Mouse (Mus musculus) cerebral cortex, adult 2 months (tissue): Measurements from ENCODE around the gene C130050O18Rik.

Experiments
- WGBS: fragments of 180-500 bp; shearing (Covaris S2); methylation state at CpG from one replicate; pipeline ENCODE4 v1.1.7; 2018; 5-methylcytosine and 5-hydroxymethylcytosine counted together

Gene C130050O18Rik

GRCm38 (mm10) chr5:139379771-139380384, 25.2 kb upstream of the C130050O18Rik start:
- 19% methylated on average over 8 of the region's 8 CpGs for WGBS

DNA sequence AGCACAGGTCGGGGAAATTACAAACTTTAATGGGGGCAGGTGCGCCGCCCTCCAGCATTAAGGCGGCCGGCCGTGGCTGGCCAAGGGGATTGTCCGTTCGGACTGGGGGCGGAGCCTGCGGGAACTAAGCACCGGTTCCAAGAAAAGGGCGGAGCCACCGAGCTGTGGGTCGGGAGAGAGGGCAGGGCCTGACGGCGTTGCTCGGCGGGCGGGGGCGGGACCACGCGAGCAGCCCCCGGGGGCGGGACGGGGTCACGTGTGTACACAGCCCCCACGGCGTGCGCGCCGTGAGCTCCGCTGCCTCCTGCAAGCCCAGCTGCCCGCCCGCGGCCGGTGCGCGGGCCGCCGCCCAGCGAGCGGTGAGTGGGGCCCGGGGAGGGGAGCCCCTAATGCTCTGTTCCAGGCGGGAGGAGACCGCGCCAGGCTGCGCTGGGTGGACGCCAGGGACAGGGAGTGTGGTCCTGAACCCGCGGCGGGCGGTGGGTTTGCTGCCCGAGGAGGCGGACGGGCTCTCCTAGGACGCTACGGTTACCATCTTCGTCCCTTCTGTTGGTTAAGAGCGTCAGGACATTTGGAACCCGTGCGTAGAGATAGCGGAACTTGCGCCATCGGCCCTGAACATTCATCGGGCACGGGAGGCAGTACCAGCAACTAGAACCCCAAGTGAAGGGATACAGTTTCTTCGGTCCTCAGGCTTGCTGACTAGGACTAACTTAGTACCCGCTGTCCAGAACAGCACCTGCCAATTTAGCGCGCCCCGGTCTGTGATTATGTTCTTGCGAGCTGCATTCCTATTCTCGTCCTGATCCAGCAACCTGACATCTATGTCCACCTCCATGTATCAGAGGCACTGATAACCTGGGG, 24.5 kb upstream of the C130050O18Rik start:
- WGBS: 2% methylated on average over 73 of the region's 73 CpGs

GRCm38 (mm10) chr5:139381586-139382513, 23.2 kb upstream of the C130050O18Rik start:
- 43% methylated on average over 18 of the region's 18 CpGs for whole genome bisulfite sequencing

DNA sequence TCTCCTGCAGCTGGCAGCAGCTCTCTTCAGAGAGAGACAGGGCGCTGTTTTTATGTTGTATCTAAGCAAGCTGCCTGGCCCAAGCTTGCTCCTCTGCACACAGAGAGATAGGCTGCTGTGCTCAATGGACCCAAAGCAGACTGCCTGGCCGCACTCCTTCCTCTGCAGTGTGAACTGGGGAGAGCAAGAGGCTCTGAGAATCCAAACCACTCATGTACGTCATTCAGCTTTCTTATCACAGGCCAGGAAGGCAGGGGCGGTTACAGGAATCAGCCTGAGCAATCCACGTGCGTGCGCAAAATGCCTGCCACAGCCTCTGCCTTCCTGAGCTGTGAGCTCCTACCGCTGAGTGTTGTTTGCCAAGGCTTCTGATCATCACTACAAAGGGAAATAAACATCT, 22.3 kb upstream of the C130050O18Rik start:
- WGBS: 12% methylated on average over 8 of the region's 8 CpGs

- WGBS: 56% methylated on average over 9 of the region's 9 CpGs
Observed at GRCm38 (mm10) chr5:139383234-139383633, 21.8 kb upstream of the C130050O18Rik start.

GRCm38 (mm10) chr5:139384531-139384930, 20.5 kb upstream of the C130050O18Rik start:
- WGBS: 68% methylated on average over 10 of the region's 10 CpGs

DNA sequence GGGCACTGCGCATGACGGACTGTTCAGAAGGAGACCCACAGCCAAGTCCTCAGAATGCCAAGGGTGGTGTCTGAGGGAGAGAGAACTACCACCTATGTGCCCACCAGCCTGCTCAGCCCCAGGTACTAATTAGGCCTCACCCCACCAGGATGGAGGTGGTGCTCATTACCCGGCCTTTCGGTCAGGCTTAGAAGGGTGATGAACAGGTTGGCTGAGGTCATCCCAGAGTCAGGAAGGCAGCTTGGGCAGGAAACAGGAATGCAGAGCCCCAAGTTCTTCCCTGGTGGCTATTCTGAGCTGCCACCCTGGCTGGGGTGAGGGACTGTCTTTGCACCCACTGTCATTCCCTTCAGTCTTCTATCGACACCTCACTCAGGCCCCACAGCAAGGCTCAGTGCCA, 19.0 kb upstream of the C130050O18Rik start:
- 90% methylated on average over 5 of the region's 5 CpGs for WGBS

DNA sequence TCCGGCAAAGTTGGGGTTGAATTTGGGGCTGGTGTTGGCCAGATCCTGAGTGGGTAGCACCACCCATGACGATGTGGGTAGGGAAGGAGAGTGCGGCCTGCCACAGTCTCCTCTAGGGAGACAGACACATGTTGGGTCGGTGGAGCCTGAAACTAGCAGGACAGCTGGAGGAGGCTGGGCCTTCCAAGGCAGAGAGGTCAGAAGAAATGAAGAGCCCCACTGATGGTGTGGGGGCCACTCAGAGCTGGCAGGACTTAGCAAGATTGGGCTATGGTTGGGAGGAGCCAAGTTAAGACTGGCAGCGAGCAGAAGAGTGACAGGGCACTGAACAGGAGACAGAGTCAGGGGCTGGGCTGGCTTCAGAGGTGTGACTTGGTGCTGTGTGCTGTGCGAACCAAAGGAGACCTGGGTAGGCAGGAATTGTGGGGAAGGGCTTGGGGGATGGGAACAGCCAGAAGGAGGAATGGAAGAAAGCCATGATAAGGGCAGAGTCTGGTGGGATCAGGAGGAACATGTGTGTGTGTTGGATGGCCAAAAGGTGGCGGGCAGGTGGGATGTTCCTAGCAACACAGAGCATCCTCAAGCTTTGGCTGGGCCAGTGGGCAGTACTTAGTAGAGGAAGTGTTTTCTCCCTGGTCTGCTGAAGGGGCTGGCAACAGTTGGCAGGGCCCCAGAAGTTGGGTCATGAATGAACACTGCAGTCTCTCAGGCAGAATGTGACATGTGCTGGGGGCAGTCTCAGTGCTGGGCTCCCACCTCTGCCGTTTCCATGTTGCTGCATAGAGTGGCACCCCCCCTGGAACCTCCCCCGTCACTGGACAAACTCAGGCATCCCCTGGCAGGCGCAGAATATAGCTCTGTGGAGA, 17.5 kb upstream of the C130050O18Rik start:
- 71% methylated on average over 10 of the region's 10 CpGs for WGBS

DNA sequence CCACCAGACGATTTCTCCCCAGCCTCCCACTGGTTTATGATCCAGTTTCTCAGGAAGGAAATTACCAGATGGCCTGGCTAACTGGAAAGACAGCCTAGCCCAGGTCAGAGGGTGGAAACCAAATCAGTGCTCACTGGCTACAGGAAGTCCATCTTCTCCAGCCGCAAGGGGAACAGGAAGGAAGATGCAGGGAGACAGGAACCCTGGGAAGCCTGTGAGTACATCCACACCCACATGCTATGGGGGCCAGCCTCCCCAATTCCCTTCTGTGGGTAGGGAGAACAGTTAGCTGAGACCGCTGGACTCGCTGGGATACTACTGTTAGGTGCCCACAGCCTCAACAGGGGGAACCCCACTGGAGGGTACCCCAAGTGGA, 16.9 kb upstream of the C130050O18Rik start:
- WGBS: 50% methylated on average over 4 of the region's 4 CpGs

DNA sequence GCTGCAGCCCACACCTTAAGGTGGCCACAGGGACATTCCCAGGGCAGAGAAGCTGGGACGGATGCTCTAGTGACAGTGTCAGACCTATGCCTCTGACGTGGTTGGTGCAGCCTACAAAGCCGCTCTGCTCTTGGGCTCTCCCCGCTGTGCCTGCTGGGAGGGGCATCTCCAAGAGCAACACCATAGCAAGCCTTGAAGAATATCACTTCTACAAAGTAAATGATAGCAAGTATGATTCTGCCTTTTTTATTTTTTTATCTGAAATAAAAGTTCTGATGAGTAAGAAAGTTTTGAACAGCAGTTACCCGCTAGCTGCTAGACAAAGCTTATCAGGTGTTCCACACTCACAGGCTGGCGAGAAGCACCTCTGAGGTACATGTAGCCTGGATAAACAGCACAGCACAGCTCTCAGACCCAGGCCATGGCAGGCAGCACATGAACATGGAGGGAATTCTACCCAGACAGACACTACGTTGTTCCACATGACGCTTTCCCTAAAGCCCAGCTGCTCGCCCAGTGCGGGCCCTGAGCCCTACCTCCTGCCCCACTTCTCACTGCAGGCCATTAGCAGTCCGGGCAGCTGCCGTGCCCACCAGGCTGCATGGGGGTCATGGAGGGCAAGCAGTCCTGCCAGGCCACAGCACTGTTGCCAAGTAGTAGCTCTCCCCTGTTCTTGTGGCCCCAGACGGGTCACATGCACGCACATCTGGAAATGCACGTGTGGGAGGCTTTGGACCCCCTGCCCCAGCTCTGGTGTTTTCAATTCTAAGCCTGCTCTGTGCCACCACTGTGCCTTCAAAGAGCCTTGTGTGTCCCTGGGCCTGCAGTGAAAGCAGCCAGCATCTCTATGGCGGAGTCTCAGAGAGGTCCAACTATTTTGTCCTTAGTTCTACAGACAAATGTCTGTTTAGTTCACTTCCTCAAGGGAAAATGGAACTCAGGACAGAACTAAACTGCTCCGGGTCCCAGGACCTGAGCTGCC, 16.1 kb upstream of the C130050O18Rik start:
- WGBS: 54% methylated on average over 17 of the region's 17 CpGs

DNA sequence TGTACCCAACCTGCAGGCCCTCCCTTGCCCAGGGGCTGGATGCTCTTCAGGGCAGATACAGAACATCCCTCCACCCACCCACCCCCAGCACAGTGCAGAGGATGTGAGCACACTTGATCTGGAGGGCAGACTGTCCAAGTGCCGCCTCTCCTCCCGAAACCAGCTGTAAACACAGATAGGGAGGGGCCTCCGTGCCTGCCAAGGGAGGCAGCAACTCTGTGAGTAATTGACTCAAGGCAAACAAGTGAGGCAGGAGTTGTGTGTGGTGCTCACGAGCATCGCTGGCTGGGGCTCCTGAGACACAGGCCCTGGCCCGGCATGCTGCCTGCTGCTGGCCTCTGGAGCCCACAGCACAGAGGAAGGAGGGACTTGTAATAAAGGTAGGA, 15.4 kb upstream of the C130050O18Rik start:
- 5% methylated on average over 6 of the region's 6 CpGs for WGBS

DNA sequence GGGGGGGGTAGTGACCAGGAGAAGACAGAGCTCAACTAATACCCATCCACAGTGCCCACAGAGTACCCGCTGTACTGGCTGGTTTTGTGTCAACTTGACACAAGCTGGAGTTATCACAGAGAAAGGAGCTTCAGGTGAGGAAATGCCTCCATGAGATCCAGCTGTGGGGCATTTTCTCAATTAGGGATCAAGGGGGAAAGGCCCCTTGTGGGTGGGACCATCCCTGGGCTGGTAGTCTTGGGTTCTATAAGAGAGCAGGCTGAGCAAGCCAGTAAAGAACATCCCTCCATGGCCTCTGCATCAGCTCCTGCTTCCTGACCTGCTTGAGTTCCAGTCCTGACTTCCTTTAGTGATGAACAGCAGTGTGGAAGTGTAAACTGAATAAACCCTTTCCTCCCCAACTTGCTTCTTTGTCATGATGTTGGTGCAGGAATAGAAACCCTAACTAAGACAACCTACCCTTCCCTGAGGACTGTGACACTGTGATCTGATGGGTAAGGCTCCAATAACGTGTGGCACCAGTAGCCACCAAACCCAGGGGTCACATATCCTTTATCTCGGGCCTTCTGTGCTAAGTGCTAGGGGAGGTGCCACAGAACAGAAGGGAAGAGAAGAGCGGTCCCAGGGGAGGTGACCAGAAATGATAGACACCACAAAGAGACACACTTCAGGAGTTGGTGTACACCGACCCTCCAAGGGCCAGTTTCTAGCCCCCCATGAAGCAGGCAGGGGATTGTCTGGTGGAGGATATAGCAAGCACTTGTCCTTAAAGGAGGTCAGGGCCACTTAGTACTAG, 14.6 kb upstream of the C130050O18Rik start:
- WGBS: 84% methylated on average over 5 of the region's 5 CpGs

- WGBS: 56% methylated on average over 11 of the region's 11 CpGs
Observed at GRCm38 (mm10) chr5:139391309-139391990, 13.6 kb upstream of the C130050O18Rik start.

DNA sequence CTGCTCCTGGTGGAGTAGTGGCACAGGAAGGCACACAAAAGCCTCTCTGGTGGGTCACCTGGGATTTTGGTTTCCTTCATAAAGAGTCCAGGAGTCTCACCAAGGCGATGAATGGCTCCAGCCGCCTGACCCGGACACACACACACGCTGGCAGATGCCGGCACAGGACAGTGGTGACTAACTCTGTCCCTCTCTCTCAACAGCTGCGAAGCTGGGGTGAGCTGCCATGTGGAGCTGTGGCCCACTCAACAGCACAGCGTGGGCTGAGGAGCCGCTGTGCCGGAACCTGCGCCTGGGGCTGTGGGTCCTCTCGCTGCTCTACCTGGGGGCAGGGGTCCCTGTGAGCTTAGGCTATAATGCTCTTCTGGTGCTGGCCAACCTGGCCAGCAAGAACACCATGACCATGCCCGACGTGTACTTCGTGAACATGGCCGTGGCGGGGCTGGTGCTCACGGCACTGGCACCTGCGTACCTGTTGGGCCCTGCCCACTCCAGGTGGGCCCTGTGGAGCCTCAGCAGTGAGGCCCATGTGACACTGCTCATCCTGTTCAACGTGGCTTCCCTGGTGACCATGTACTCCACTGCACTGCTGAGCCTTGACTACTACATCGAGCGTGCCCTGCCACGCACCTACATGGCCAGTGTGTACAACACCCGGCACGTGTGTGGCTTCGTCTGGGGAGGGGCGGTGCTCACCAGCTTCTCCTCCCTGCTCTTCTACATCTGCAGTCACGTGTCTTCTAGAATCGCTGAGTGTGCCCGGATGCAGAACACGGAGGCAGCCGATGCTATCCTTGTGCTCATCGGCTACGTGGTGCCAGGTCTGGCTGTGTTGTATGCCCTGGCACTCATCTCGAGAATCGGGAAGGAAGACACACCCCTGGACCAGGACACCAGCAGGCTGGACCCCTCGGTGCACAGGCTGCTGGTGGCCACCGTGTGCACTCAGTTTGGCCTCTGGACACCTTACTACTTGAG, 12.6 kb upstream of the C130050O18Rik start:
- 76% methylated on average over 37 of the region's 37 CpGs for WGBS

DNA sequence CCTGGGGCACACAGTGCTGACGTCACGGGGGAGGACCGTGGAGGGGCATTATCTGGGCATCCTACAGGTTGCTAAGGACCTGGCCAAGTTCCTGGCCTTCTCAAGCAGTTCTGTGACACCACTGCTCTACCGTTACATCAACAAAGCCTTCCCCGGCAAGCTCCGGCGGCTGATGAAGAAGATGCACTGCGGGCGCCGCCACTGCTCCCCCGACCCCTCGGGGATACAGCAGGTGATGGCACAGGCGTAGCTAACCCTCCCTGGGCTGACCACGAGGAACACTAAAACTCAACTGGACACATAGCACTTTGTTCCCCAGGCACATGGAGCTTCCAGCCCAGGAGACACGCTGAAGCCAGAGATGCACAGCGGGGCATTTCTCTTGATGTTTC, 11.9 kb upstream of the C130050O18Rik start:
- WGBS: 83% methylated on average over 16 of the region's 16 CpGs

DNA sequence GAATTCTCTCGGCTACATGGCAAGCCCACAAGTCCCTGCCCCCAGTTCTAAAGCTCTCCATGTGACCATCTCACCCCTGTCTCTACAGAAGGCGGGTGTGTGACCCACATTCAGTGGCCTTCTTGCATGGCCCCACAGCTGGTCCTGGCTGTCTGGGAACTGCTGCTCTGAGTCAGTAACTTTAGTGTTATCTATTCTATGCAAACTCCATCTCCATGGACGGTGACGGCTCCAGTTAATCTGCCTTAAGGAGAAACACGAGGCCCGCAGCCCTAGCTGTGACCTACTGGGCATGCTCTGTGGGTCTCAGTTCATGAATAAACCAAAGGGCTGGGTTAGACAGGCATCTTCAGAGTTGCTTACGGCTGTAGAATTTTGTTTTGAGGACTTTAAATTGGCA, 10.7 kb upstream of the C130050O18Rik start:
- WGBS: 67% methylated on average over 7 of the region's 7 CpGs

DNA sequence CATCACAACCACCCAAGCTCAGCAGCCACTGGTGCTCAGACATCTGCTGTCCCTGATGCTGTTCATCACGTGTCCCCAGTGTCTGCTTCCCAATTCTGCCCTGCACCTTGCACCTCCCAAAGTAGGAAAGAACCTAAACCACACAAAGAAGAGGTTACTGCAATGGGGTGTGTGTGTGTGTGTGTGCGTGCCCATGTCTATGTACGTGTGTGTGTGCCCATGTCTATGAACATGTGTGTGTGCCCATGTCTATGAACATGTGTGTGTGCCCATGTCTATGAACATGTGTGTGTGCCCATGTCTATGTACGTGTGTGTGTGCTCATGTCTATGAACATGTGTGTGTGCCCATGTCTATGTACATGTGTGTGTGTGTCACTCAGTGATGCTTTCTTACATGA, 9.6 kb upstream of the C130050O18Rik start:
- WGBS: 86% methylated on average over 4 of the region's 4 CpGs
